Mouse (Mus musculus): ENCODE measurements at regions not wholly inside any gene's neighbourhood (a gene's known extent, or its start where the extent isn't known, plus 50 kb on each side); places are given as distances from the start of the nearest gene placed in this dataset.

DNA sequence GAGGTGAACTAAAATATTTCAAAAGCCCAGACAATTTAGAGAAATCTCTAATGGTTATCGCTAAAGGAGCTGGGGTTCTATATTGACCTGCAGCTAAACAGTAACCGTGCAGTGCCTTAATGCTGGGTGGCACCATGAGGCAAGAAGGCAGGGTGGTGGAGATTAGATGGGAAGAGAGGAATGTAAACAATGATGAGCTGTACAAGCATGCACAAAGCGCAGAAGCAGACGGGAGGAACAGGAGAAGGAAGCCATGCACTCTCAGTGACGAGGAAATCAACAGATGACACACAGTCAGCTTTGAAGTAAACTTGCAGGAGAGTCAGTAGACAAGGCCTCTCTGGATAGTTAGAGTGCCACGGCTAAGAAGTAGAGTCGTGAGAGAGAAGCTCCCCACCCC is 69.1 kb upstream of the Pgrmc2 start:
- Histone ChIP-seq H3K36me3 (no peaks in the 10 kb centered on the region), H3K27me3 (no peaks in the 10 kb centered on the region), H3K9ac (no peak overlapping the region), H3K4me3 (replicated peaks) (no peak overlapping the region), H3K4me1 (replicated peaks) (peaks cover 34% of the 10 kb centered on the region), H3K4me2 (no peak overlapping the region), H3K27ac (no peak overlapping the region), H3K9me3 (replicated peaks) (no peaks in the 10 kb centered on the region)
- no peak for ATAC-seq (ENCODE audit: low read depth)
- 75% methylated on average over 7 of the region's 7 CpGs for WGBS (ENCODE audit: insufficient replicate concordance)
- DNase-seq = no peak

DNA sequence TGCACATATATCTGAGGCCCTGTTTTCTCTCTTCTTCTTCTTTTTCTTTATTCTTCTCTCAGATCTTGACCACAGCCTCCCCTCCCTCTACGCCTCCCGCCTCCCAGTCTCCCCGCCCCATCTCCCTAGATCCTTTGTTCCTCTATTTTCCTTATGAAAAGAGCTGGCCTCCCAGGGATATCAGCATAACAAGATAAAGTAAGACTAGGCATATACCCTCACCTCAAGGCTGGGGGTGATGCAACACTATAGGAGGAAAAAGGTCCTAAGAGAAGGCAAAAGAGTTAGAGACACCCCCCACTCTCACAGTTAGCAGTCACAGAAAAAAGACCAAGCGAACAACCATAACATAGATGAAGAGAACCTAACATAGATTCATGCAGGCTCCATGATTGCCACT is 57.5 kb upstream of the Pgrmc2 start:
- no peak for ATAC-seq (ENCODE audit: low read depth)
- Histone ChIP-seq H3K4me1 (replicated peaks) (no peaks in the 10 kb centered on the region), H3K9ac (no peak overlapping the region), H3K9me3 (replicated peaks) (no peaks in the 10 kb centered on the region), H3K36me3 (no peaks in the 10 kb centered on the region), H3K4me3 (replicated peaks) (no peak overlapping the region), H3K27me3 (no peaks in the 10 kb centered on the region), H3K27ac (no peak overlapping the region), H3K4me2 (no peak overlapping the region)
- DNase-seq = no peak
- WGBS (ENCODE audit: insufficient replicate concordance) = 78% methylated on average over 4 of the region's 4 CpGs

DNA sequence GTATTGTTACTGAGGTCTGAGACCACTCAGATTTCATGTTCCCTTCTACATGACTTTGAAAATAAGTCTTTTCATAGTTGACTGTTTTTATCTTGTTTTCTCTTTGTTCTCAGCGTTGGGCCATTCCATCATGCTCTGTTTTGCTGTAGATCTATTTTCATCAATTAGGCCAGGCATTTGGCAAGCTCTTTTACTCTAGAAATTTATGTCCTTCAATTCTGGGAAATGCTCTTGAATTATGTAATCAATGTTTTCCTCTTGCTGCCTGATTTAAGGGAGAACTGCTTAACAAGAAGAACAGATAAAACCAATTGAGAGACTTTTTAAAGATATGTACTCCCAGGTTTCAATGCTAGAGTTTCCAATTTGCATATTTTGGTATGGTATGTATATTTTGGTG is 55.1 kb upstream of the Pgrmc2 start:
- Histone ChIP-seq H3K9me3 (replicated peaks) (no peaks in the 10 kb centered on the region), H3K36me3 (no peaks in the 10 kb centered on the region), H3K4me3 (replicated peaks) (no peak overlapping the region), H3K4me2 (no peak overlapping the region), H3K9ac (no peak overlapping the region), H3K4me1 (replicated peaks) (no peaks in the 10 kb centered on the region), H3K27me3 (no peaks in the 10 kb centered on the region), H3K27ac (no peak overlapping the region)
- WGBS (ENCODE audit: insufficient replicate concordance) = 55% methylated on average over 1 of the region's 1 CpGs
- DNase-seq (no peak), ATAC-seq (ENCODE audit: low read depth) (no peak)

DNA sequence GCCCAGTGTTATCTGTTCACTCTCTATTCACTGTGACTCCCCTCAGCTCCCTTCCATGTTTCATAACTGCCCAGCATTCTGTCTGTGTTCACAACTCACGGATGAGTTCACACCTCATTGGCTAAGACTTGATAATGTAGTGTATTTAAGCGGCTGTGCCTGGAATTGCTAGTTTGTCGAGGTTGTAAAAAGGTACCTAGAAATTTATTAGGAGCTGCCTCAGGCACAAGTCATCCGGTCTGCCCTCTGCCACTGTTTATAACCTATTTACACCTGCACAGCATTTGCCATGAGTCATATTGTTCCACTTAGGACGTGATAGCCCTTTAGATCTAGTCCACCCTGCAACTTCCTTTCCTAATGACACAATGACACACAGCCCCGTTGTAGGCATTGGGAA is 50.0 kb upstream of the Pgrmc2 start:
- DNase-seq (no peak), ATAC-seq (ENCODE audit: low read depth) (no peak)
- no peak overlapping the region for H3K4me3 ChIP-seq (replicated peaks)
- H3K27me3 ChIP-seq = no peaks in the 10 kb centered on the region
- 50% methylated on average over 6 of the region's 6 CpGs for WGBS (ENCODE audit: insufficient replicate concordance)
- no peaks in the 10 kb centered on the region for H3K4me1 ChIP-seq (replicated peaks)
- no peak overlapping the region for H3K4me2 ChIP-seq
- H3K9me3 ChIP-seq (replicated peaks) = no peaks in the 10 kb centered on the region
- no peak overlapping the region for H3K27ac ChIP-seq
- H3K9ac ChIP-seq = no peak overlapping the region
- H3K36me3 ChIP-seq = no peaks in the 10 kb centered on the region

All from liver, embryonic 13.5 days (tissue).